Mouse (Mus musculus) lung, postnatal 4 days (tissue): Measurements from ENCODE around the gene Dtnbp1.

ENCODE experiments used
- DNase-seq, 2 experiments: peaks; one replicate each; pipeline ENCODE4 v3.0.0; 2021

The Dtnbp1 gene

DNA sequence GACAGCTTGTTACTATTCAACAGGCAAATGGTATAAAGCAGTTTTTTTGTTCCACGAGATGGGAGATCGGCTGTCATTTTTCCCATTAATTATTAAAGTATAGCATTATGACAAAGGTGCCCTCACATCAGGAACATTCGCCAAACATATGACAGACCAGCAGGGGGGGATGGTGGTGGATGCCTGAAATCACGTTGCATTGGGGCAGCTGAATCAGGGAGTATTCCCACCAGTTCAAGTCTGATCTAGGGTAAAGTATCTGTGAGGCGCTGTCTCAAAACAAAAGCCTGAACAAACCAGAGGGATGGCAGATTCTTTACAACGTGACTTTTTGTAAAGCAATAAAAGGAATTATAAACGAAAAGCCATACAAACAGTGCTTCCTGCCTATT lies 1.1 kb downstream of the Dtnbp1 start:
- peak in 1 of 2 experiments; percentile 61 for DNase-seq

DNA sequence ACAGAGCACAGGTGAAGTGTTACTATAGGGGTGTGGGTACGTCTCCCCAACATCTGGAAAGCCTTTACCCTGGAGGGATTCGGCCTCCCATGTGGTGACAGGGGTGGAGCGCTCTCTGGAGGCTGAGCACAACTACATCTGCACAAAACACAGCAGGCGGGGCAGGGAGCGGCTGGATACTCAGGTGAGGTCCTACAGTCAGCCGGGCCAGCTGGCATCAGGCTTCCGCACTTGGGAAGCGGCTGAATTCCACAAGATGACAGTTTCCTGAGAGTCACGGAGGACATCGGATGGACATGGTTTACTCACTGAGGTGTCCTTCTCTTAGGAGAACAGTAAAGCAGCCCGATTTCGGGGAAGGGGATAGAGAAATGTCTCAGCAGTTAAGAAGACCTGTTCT lies 2.7 kb downstream of the Dtnbp1 start:
- DNase-seq = no peak

DNA sequence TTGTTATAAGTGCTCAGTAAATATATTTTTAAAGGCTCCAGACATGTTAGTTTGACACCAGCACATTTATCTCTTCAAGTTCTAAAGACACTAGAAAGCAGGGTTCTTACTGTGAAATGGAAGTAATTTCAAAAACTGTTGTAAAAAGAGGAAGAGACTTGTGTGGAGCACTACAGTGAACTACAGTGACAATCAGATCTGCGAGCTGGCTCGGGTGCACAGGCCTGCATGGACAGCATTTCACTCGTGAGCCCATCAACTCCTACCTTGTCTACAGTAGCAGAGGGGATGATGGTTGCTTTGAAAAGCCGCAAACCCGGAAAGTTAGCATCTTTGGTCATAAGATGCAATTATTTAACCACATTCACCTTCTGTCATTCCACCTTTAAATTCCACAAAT lies 5.6 kb downstream of the Dtnbp1 start:
- no peak for DNase-seq

DNA sequence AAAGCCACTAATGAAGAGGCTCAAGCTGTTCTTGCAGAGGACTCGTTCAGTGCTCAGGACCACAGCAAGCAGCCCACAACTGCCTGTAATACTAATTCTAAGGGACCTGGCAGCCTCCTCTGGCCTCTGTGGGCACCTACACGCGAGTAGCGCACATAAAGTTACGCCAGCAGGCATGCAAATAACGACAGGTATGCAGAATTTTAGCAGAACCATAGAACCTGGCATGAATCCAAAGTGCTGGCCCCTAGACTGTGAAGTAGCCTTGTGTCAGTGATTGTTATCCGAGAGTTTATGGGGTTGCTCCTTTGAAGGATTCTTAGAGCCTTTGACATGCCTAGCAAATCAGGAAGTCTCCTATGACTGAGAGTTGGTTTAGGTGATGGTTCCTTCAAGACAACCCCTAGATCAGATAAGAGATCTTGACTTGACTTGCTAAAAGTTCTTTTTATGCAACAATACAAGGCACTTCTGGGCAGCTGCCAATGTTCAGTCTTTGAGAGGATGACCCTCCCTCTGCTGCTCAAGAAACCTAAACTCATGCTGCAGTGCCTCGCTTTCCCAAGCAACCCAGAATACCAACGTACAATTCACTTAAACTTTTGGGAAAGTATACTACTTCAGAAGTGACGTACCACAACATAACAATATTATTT lies 9.3 kb downstream of the Dtnbp1 start:
- peak; percentile 24 to 31 for DNase-seq

DNA sequence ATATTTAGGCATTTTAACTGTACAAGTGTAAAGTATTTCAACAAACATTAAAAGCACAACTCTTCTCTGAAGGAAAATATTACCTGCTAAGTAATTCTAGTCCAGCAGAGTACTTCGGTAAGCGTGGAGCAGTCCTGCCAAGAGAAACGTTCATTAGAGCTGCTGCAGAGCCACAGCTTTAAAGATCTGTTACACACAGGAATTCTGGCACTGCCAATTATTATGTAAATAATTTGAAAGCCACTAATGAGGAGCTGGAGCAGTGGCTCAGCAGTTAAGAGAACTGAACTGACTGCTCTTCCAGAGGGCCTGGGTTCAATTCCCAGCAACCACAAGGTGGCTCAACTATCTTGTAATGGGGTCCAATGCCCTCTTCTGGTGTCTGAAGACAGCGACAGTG lies 10.0 kb downstream of the Dtnbp1 start:
- DNase-seq = no peak

DNA sequence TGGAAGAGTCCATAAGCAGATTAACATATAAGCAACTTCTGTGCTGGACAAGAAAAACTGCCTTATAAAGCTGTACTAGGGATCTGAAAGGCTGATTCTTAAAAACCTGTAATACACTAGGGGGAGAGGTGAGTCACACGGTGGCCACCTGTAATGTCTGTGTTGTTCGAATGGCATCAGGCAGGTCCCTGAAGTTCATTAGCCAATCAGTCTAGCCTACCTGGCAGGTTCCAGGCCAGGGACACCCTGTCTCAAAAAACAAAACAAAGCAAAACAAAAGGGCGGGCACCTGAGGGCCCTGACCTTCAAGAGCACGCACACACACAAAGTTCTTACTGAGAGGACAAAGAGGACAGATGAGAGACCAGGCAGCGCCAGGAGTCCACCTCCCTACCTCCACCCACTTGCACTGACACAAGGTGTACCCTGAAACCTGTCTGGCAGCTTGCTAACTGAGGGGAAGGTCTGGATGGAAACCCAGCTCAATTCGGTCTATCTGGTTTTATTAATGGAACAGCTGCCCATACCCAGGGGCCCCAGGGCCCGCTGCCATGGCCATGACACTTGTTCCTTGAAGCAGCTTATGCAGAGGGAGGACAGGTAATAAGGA lies 11.8 kb downstream of the Dtnbp1 start:
- no peak for DNase-seq

DNA sequence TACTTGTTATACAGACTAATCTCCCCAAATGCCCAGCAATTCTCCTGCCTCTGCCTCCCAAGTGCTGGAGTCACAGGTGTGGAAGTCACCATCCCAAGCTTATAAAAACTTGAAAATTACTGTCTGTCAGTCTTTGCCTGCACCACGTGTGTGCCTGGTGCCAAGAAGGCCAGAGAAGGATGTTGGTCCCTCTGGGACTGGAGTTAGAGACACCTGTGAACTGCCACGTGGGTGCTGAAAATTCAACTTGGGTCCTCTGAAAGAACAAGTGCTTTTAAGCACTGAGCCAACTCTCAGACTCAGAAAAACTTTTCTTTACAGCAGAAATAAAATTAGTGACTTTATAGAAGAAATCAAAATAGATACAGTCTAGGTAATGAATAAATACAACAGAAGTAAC lies 15.6 kb downstream of the Dtnbp1 start:
- DNase-seq = no peak

DNA sequence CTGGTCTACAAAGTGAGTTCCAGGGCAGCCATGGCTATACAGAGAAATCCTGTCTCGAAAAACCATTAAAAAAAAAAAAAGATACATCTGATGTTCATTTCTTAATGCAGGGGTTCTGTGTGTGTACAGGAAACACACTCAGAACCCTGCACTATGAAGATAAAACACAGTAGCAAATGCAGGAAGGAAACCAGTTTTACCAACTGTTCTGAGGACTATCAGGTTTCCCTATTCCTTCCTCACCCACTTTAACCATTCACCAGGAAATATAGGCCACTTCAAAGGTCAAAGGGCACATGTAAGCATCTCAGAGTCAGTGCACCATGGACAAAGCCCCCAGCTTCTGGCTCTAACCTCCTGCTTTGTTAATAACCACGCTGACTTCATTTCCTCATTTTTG lies 16.6 kb downstream of the Dtnbp1 start:
- no peak for DNase-seq

DNA sequence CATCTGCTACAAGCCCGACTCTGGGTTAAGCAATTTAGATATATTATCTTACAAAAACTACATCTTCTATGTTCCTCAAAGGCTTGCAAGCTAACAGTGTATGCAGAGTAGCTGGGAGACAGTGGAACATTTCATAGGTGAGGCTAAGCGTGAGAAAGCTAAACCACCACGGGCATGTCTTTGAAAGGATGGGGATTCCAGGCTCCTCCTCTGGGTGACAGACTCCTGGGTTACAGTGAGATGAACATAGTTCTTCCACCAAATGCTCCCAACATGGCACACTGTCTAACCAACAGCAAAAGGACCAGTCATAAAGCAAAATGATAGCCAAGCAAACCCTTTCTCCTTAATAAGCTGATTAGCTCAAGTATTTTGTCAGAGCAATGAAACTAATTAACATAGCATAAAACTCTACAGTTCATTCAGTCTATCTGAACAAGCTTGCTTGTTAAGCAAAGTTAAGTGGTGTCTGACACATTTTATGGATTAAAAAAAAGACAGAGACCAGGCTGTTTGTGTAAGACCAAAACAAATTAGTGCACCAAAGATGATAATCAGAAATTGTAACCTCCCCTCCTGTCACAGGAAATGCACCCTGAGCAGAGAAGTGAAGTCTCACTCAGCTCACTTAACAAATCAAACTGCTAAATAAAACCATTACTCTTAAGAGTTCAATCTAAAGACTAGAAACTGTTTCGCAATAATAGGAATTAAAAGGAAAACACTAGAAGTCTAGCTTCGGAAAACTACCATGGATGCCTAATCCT lies 18.1 kb downstream of the Dtnbp1 start:
- no peak for DNase-seq

DNA sequence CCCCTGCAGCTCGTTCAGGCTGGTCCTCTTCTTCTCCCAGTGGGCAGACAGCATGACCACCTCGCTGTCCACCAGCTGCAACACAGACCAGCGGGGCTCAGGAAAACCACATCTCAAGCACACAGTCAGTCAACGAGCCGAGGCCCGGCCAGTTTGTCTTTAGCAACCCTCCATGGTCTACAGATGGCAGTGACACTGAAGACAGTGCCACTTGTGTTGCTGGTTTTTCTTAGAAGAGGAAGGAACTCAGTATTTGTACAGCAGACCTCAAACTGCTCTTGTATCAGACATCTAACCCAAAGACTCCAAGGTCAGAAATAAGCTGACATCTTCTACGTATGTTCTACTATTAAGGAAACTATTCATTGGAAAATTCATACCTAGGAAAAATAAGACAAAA lies 19.1 kb downstream of the Dtnbp1 start:
- no peak for DNase-seq

DNA sequence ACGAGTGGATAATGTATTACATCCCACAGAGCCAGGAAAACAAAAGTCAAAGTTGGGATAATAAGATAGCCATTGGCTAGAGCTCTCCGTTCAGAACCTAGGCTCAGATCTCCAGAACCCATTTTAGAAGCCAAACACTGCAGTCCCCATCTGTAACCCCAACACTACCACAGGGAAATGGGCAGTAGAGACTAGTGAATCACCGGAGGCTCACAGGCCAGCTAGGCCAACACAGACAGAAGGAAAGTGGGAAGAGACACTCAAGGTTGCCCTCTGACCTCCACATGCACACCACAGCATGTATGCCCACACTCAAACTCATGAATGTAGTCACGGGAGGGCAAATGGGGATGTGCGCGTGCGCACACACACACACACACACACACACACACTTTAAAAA lies 22.5 kb downstream of the Dtnbp1 start:
- DNase-seq = no peak

DNA sequence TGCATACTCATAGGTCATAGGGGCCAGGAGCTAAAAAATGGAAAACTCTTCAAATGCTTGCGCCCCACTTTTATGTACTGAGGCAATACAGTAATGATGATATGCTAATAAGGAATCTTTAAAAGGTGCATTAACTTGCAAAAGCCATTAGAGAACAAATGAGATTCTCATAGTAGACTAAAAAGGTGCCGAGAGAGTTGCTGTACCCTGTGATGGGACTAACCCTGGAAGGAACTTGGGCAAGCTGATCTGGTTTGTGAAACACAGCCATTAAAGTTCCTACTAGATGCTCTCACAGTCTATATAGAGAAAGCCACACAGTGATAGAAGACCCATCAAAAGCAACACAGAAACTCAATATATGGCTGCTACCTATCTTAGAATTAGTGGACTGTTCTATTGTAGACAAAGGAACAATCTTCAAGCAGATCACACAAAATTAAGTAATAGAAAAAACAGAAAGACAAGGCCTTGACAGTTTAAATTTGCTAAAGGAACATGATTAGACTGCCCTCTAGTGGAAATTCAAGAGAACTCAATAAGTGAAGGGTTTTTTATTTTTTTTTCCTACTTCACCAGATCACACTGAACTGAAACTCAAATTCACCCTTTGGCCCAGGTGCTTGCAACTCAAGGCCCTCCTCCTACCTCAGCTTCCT lies 24.3 kb downstream of the Dtnbp1 start:
- no peak for DNase-seq

DNA sequence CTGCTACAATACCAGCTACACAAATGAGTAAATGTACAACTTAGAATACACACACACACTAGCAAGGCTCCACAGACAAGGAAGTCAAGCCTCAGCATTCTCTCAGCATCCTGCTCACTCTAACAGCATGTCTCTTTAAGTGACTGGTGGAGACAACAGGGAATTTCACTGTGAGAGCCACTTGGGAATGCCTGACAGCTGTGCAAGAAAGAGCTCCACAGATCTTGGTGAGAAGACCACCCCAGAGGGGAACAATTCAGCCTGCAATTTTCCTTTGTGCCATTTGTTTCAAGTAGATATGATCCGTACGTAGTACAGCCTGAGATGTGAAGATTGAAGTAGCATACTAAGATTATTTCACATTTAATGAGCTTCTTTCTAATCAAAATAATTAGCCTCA lies 24.9 kb downstream of the Dtnbp1 start:
- no peak for DNase-seq

DNA sequence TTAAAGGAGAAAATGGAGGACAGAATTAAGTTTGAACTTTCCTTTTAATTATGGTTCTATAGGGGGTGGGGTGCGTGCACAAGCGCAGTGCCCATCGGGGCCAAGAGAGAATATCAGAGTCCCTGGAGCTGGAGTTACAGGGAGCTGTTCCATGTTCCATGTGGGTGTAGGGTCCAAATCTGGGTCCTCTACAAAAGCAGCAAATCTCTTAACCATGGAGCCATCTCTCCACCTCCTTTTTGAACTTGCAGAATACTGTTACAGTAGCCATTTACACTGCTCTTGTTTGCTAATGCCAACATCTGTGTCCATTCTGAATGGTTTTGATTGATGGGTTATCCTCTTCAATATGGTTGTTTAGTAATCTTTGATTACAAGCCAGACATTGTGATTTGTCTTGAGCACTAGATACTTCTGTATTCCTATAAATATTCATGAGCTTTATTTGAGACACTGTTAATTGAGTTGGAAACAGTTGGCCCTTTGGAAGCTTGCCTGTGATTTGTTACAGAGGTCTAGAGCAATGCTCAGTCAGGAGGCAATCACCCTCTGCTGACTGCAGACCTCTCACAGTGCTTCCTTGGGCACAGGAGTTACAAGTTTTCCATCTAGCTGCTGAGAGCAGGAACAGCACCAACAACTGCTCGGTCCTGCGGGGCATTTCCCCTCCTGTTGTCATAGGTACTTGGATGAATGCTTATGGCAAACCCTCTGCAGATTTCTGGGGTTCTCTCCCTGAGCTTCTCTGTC lies 41.2 kb downstream of the Dtnbp1 start:
- DNase-seq = no peak

DNA sequence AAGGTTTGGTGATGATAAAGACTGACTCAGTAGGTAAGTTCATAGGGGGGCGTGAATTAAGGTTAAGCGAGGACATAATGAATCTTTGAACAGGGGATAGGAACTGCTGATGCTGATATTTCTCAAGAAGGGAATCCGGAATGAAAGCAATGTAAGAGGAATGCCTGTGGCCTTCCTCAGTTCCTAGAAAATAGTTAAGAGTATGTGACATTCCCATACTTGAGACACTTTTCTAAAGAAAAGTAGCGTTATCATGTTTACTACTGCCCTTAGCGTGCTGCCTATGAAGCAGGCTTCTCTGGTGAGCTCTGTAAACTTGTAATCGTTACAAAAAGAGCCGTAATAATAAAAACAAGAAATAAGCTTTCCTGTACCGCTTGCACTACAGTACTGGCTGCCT lies 44.9 kb downstream of the Dtnbp1 start:
- no peak for DNase-seq

DNA sequence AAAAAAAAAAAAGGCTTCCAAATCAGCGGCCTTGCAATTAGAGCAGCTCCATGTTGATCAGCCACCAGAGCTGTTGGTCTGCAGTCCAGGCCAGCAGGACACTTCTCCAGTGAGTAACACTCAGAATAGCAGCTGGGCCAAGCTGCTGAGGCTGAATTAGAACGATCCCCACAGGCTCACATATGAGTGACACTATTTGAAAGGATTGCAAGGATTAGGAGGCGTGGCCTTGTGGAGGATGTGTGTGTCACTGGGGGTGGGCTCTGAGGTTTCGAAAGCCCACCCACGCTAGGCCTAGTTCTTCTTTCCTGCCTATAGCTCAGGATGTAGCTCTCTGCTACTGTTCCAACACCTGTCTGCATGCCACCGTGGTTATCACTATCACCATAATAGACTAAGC lies 46.2 kb downstream of the Dtnbp1 start:
- no peak for DNase-seq

DNA sequence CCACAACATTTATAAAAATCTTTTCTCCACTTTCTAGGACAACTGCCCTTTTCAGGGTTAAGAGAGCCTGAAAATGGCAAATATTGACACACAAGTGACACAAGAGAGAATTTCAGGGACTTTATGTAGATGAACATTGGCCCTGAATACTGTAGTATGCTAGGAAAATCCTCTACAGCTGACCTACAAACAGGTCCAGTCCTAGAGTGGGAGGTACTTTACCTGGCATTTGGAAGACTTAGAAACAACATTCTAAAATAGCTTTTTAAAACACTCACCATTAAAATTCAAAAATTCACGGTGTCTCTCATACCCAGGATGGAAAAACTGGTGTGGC lies 47.7 kb downstream of the Dtnbp1 start:
- DNase-seq = no peak

DNA sequence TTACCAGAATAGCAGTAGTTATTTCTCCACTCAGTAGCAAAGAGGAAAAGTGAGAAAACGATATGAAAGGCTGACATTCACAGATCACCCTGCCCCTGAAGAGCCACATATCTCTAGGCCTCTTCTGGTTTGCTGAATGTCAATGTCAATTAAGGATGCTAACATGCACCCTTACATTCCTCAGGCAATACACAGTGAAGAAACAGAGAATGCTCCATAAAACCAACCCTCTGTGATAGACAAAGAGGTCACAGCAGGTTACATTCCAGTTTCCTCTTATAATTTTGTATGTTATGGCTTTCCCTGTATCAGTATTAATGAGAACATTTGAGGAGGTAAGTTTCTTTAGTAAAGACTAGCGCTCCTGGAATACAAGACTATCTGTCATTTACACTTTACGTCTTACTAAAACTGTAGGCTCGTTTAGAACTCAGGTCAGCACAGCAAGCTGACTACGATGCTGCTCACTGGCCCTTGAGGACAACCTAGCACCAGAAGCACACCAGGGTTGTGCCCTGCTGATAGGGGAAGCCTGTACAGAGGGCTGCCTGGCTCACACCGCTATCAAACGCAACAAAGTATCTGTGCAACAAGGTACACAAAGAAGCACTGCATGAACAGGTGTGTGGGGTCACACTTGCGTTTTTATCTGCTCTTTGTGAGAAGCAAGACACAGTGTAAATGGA lies 48.3 kb downstream of the Dtnbp1 start:
- DNase-seq = no peak

DNA sequence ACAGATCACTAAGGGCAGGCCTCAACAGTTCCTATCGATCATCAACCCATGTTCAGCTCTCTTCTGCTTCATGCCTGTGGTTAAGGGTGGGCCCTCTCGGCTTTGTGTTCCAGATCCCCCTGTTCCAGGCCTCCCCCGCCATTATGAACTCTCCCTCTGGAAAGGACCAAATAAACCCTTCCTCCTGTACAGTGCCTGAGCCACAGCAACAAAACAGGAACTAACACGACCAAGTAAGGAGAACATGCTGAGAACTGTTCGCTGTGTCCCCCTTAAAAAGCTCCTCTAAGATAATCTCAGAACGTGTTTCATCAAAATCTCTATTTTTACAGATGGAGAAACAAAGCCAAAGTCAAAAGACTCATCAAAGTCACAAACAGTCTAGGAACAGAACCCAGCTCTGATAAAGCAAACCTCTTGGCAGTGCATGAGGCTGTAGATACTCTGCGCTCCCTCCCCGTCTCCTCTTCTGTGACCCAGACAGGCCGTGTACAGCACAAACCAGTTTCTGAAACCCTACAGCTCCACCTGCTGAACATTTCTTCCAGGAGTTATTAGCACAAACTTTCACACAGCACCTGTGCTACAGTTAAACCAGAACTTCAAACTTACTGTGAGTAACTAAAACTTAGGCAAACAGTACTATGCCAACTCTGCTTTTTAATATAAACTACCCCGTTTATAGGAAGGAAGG lies 49.4 kb downstream of the Dtnbp1 start:
- peak in 1 of 2 experiments; percentile 34 for DNase-seq

DNA sequence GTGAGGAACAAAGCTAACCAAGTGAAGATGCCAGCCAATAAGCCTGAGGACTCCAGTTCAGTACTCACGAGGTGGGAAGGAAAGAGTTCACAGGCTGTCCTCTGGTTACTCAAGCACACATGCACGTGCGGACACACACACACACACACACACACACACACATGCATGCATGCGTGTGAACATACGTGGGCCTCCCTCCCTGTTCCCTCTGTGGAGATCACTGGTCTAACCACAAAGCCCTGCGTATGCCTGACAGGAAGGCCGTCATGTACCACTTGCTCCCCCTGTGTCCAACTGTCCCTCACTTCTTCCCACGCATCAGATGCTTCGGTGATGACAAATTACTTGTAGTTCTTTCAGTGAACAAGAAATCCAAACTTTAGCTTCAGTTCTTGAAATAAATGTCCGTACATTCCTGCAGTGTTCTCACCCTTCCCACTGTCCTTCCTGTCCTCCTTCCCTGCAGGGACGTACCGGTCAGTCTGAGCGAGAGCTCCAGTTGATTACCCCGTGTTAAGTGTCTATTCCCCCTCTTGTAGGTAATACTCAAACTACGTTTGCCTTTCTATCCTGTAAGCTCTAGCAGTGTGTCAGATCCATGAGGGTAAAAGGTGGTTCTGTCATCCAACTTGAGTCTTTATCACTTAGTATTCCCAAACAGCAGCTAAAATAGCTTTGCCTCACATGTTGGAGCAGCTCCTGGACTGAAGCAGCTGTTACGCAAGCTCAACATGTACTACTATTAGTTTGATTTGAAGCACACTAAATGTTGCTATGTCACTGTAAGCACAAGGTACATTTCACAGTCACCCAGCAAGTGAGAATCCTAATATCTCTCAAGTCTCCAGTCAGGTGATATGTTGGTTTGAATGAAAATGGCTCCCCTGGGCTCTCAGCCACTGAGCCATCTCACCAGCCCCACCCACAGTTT lies 53.4 kb downstream of the Dtnbp1 start:
- no peak for DNase-seq
